Mouse (Mus musculus) testis, adult 2 months (tissue): ENCODE measurements around the gene Lhb. TPM values are rescaled to one million over a fixed set of nuclear protein-coding genes. Genes with fewer than 3 reads are reported as not detected.
A peak's percentile ranks its signal among the peaks of the same experiment; 100 is the strongest.

ENCODE experiments used
- H3K27ac ChIP-seq: fragments of 200-500 bp; 2 replicates; pipeline ENCODE4 v1.5.1; 2012; ENCODE audit warnings: low read depth, low read length; ENCODE audit not compliant: control insufficient read depth, insufficient read depth
- H3K27me3 ChIP-seq: fragments of 200-500 bp; 2 replicates; pipeline ENCODE4 v1.6.1; 2012; ENCODE audit warnings: mild to moderate bottlenecking, low read length, moderate library complexity; ENCODE audit not compliant: control insufficient read depth, insufficient read depth
- H3K36me3 ChIP-seq: fragments of 200-500 bp; 2 replicates; pipeline ENCODE4 v1.6.1; 2012; ENCODE audit warnings: mild to moderate bottlenecking, low read length; ENCODE audit not compliant: control insufficient read depth, insufficient read depth
- H3K4me1 ChIP-seq: fragments of 200-500 bp; 2 replicates; pipeline ENCODE4 v1.6.1; 2012; ENCODE audit warnings: low read length; ENCODE audit not compliant: control insufficient read depth, insufficient read depth
- H3K4me3 ChIP-seq: fragments of 200-500 bp; 2 replicates; pipeline ENCODE4 v1.5.1; 2012; ENCODE audit warnings: low read depth, mild to moderate bottlenecking, low read length, moderate library complexity, mixed read lengths; ENCODE audit not compliant: control insufficient read depth
- CTCF ChIP-seq: fragments of 200-500 bp; IDR thresholded peaks from 2 replicates; pipeline ENCODE4 v1.5.1; 2012; ENCODE audit warnings: low read depth, mild to moderate bottlenecking, inconsistent platforms, low read length, moderate library complexity; ENCODE audit not compliant: control insufficient read depth, insufficient read depth, insufficient replicate concordance
- POLR2A ChIP-seq: fragments of 200-500 bp; IDR thresholded peaks from 2 replicates; pipeline ENCODE4 v1.6.1; 2012; ENCODE audit warnings: low read depth, mild to moderate bottlenecking, inconsistent platforms, low read length, moderate library complexity; ENCODE audit not compliant: control insufficient read depth
- polyA plus RNA-seq: library from polyadenylated mRNA; depleted of rRNA; stranded (reverse); fragments of >200 nt; gene quantifications from 2 replicates; pipeline ENCODE4 v1.2.3, GENCODE M21; 2012

Gene Lhb
- polyA plus RNA-seq, 1 experiment: 32.8 TPM

GRCm38 (mm10) chr7:45396787-45397186 is 23.8 kb upstream of the Lhb start:
- Histone ChIP-seq H3K27ac (no peak overlapping the region), H3K4me1 (peaks cover 2% of the 10 kb centered on the region), H3K27me3 (no peaks in the 10 kb centered on the region), H3K4me3 (no peak overlapping the region; the same call in 1 of the 2 replicates), H3K36me3 (peaks cover 2% of the 10 kb centered on the region)
- no peak for TF ChIP-seq CTCF
- TF ChIP-seq POLR2A: no peak

- Histone ChIP-seq H3K27me3 (no peaks in the 10 kb centered on the region), H3K27ac (no peak overlapping the region)
- TF ChIP-seq POLR2A: no peak
- no peak for TF ChIP-seq CTCF
Measured at GRCm38 (mm10) chr7:45401521-45402085, 19.0 kb upstream of the Lhb start.

GRCm38 (mm10) chr7:45403532-45404261 is 16.9 kb upstream of the Lhb start:
- peaks cover 15% of the 10 kb centered on the region for H3K4me1 ChIP-seq
- H3K27ac ChIP-seq: no peak overlapping the region
- TF ChIP-seq POLR2A (no peak), CTCF (no peak)

More at GRCm38 (mm10) chr7:45401521-45402085, 19.0 kb upstream of the Lhb start:
- Histone ChIP-seq H3K36me3 (no peaks in the 10 kb centered on the region), H3K4me3 (no peak overlapping the region), H3K4me1 (peaks cover 13% of the 10 kb centered on the region)

DNA sequence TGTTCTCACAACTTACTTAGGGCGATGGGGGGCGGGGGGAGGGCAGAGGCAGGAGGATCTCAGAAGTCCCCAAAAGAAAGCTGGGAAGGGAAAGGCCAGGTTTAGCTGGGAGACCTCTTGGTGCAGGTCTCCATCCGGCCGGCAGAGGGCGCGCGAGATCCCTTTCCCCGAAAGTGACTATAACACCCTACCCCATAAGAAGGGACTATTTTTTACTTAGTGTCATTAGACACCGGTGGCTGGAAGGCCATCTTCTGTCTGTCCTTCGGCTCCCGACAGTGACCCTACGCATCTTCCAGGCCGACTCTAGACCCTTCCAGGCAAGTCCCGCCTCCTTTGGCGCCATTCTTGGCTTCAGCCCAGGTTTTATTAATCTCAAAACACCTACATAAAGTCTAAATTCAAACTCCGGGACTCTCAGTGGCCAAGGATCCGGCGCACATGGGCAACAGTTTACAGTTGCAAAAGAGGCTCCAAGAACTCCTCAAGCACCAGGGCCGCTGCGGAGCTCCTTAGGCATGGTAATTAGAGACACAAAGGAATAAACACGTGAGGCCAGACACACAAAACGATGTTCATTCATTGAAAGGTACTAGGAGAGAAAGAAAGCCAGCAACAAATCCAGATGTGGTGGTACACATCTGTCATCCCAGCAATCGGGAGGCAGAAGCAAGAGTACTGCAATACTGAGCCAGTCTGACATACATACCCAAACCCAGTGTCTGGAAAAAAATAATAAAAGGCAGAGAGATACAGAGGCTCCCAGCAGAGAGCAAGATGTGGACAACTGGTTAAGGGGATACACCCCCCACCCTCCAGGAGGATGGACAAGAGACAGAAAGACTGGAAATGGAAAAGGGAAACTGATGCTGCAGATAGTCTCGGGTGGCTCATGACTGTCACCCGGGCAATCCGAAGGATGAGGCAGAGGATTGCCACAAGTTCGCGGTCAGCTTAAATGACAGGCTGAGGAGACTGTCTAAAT is 15.2 kb upstream of the Lhb start, which contains the start of gene Kcna7:
Gene Kcna7 (plus strand): TSS at position 563 of the 985 bp plus-strand sequence.
- Histone ChIP-seq H3K36me3 (no peaks in the 10 kb centered on the region), H3K27ac (0 out of 2 replicates have a peak within 1 kb of the TSS, but pooled peaks have one; percentile 55), H3K4me1 (peaks cover 15% of the 10 kb centered on the region), H3K4me3 (peak within 1 kb of the TSS; percentile 63), H3K27me3 (no peaks in the 10 kb centered on the region)
- TF ChIP-seq CTCF: peak; percentile 91
- no peak for TF ChIP-seq POLR2A

More at GRCm38 (mm10) chr7:45403532-45404261, 16.9 kb upstream of the Lhb start:
- Histone ChIP-seq H3K36me3 (no peaks in the 10 kb centered on the region), H3K4me3 (no peak overlapping the region), H3K27me3 (no peaks in the 10 kb centered on the region)

GRCm38 (mm10) chr7:45406157-45407156 is 14.2 kb upstream of the Lhb start:
- Histone ChIP-seq H3K36me3 (no peaks in the 10 kb centered on the region), H3K4me3 (peak overlapping the region; percentile 63), H3K4me1 (peaks cover 15% of the 10 kb centered on the region), H3K27ac (0 out of 2 replicates have a peak overlapping the region, but pooled peaks have one; percentile 55), H3K27me3 (no peaks in the 10 kb centered on the region)
- TF ChIP-seq POLR2A (no peak), CTCF (no peak)

DNA sequence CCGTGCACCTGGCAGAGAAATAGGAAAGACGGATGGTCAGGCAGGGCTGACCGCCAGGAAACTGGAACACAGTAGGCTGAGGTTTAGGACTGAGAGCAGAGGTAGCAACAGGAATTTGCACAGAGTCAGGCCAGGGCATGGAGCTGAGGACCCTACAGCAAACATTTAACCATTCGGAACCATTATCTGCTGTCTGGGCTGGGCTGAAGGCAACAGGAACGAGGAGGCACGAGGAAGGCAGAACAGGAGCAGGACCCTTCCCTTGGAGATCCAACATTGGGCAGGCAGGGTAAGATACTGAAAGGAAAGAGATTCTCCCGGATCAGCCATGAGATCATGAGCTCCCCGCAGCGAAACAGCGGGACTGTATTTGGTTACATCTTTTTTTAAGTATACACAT is 12.8 kb upstream of the Lhb start:
- TF ChIP-seq CTCF (no peak), POLR2A (no peak)
- no peak overlapping the region for H3K27ac ChIP-seq
- H3K36me3 ChIP-seq: no peaks in the 10 kb centered on the region
- H3K27me3 ChIP-seq: no peaks in the 10 kb centered on the region
- peaks cover 15% of the 10 kb centered on the region for H3K4me1 ChIP-seq
- H3K4me3 ChIP-seq: no peak overlapping the region
